Mouse (Mus musculus): Measurements from ENCODE around the gene Tmtc2. TPM values are rescaled to one million over a fixed set of nuclear protein-coding genes. Genes with fewer than 3 reads are reported as not detected.
"Not testable (repeated sequence)": the region's sequence is repeated elsewhere in the genome, so short reads cannot be mapped to it uniquely, and the experiment has no call there.

Gene Tmtc2
- polyA plus RNA-seq, 1 experiment: 0.55 TPM

- no peak overlapping the region for H3K27ac ChIP-seq (ENCODE audit: insufficient read depth, low read length)
- H3K4me3 ChIP-seq (ENCODE audit: extremely low read depth, insufficient read depth, insufficient read length): no peak overlapping the region
- H3K4me1 ChIP-seq (ENCODE audit: control insufficient read depth, insufficient read depth, insufficient read length): no peaks in the 10 kb centered on the region
- no peaks in the 10 kb centered on the region for H3K27me3 ChIP-seq (ENCODE audit: control insufficient read depth, insufficient read depth, low read length)
- WGBS: 93% methylated on average over 3 of the region's 3 CpGs
- no peaks in the 10 kb centered on the region for H3K36me3 ChIP-seq (ENCODE audit: control insufficient read depth, insufficient read depth, low read length)
- no peak for DNase-seq (ENCODE audit: low read depth in 1 of 2, low spot score in 2 of 2)
- TF ChIP-seq POLR2A (IDR thresholded peaks at IDR 0.05; ENCODE audit: low read depth, low read length) (no peak), CTCF (IDR thresholded peaks at IDR 0.05; ENCODE audit: extremely low read depth, insufficient read depth, insufficient read length, insufficient replicate concordance) (no peak)
Observed at GRCm38 (mm10) chr10:105287575-105287974, 286.7 kb downstream of the Tmtc2 start.

GRCm38 (mm10) chr10:105287064-105287463 is 287.2 kb downstream of the Tmtc2 start:
- Histone ChIP-seq H3K27me3 (ENCODE audit: control insufficient read depth, insufficient read depth, low read length) (no peaks in the 10 kb centered on the region), H3K36me3 (ENCODE audit: control insufficient read depth, insufficient read depth, low read length) (no peaks in the 10 kb centered on the region), H3K4me3 (ENCODE audit: extremely low read depth, insufficient read depth, insufficient read length) (no peak overlapping the region), H3K27ac (ENCODE audit: insufficient read depth, low read length) (no peak overlapping the region), H3K4me1 (ENCODE audit: control insufficient read depth, insufficient read depth, insufficient read length) (no peaks in the 10 kb centered on the region)
- DNase-seq (ENCODE audit: low read depth in 1 of 2, low spot score in 2 of 2): no peak
- 87% methylated on average over 7 of the region's 7 CpGs for WGBS
- no peak for TF ChIP-seq POLR2A (IDR thresholded peaks at IDR 0.05; ENCODE audit: low read depth, low read length)
- no peak for TF ChIP-seq CTCF (IDR thresholded peaks at IDR 0.05; ENCODE audit: extremely low read depth, insufficient read depth, insufficient read length, insufficient replicate concordance)

- Histone ChIP-seq H3K27ac (ENCODE audit: insufficient read depth, low read length) (no peak overlapping the region), H3K27me3 (ENCODE audit: control insufficient read depth, insufficient read depth, low read length) (no peaks in the 10 kb centered on the region), H3K36me3 (ENCODE audit: control insufficient read depth, insufficient read depth, low read length) (no peaks in the 10 kb centered on the region), H3K4me1 (ENCODE audit: control insufficient read depth, insufficient read depth, insufficient read length) (no peaks in the 10 kb centered on the region), H3K4me3 (ENCODE audit: extremely low read depth, insufficient read depth, insufficient read length) (no peak overlapping the region)
- TF ChIP-seq CTCF (IDR thresholded peaks at IDR 0.05; ENCODE audit: extremely low read depth, insufficient read depth, insufficient read length, insufficient replicate concordance) (no peak), POLR2A (IDR thresholded peaks at IDR 0.05; ENCODE audit: low read depth, low read length) (no peak)
- DNase-seq (ENCODE audit: low read depth in 1 of 2, low spot score in 2 of 2): no peak
- WGBS: 86% methylated on average over 2 of the region's 2 CpGs
Observed at GRCm38 (mm10) chr10:105286221-105286620, 288.0 kb downstream of the Tmtc2 start.

- Histone ChIP-seq H3K36me3 (ENCODE audit: control insufficient read depth, insufficient read depth, low read length) (no peaks in the 10 kb centered on the region), H3K4me1 (ENCODE audit: control insufficient read depth, insufficient read depth, insufficient read length) (no peaks in the 10 kb centered on the region), H3K27me3 (ENCODE audit: control insufficient read depth, insufficient read depth, low read length) (no peaks in the 10 kb centered on the region), H3K27ac (ENCODE audit: insufficient read depth, low read length) (no peak overlapping the region), H3K4me3 (ENCODE audit: extremely low read depth, insufficient read depth, insufficient read length) (no peak overlapping the region)
- 87% methylated on average over 6 of the region's 6 CpGs for WGBS
- no peak for DNase-seq (ENCODE audit: low read depth in 1 of 2, low spot score in 2 of 2)
- no peak for TF ChIP-seq POLR2A (IDR thresholded peaks at IDR 0.05; ENCODE audit: low read depth, low read length)
- no peak for TF ChIP-seq CTCF (IDR thresholded peaks at IDR 0.05; ENCODE audit: extremely low read depth, insufficient read depth, insufficient read length, insufficient replicate concordance)
Observed at GRCm38 (mm10) chr10:105284171-105284570, 290.1 kb downstream of the Tmtc2 start.

GRCm38 (mm10) chr10:105280933-105281332 is 293.3 kb downstream of the Tmtc2 start:
- WGBS: 81% methylated on average over 3 of the region's 3 CpGs
- Histone ChIP-seq H3K4me1 (ENCODE audit: control insufficient read depth, insufficient read depth, insufficient read length) (no peaks in the 10 kb centered on the region), H3K36me3 (ENCODE audit: control insufficient read depth, insufficient read depth, low read length) (no peaks in the 10 kb centered on the region), H3K27ac (ENCODE audit: insufficient read depth, low read length) (no peak overlapping the region), H3K27me3 (ENCODE audit: control insufficient read depth, insufficient read depth, low read length) (no peaks in the 10 kb centered on the region), H3K4me3 (ENCODE audit: extremely low read depth, insufficient read depth, insufficient read length) (no peak overlapping the region)
- DNase-seq (ENCODE audit: low read depth in 1 of 2, low spot score in 2 of 2): no peak
- TF ChIP-seq CTCF (IDR thresholded peaks at IDR 0.05; ENCODE audit: extremely low read depth, insufficient read depth, insufficient read length, insufficient replicate concordance) (no peak), POLR2A (IDR thresholded peaks at IDR 0.05; ENCODE audit: low read depth, low read length) (no peak)

- WGBS: 87% methylated on average over 3 of the region's 3 CpGs
- Histone ChIP-seq H3K27ac (ENCODE audit: insufficient read depth, low read length) (no peak overlapping the region), H3K36me3 (ENCODE audit: control insufficient read depth, insufficient read depth, low read length) (no peaks in the 10 kb centered on the region), H3K4me1 (ENCODE audit: control insufficient read depth, insufficient read depth, insufficient read length) (no peaks in the 10 kb centered on the region), H3K4me3 (ENCODE audit: extremely low read depth, insufficient read depth, insufficient read length) (no peak overlapping the region), H3K27me3 (ENCODE audit: control insufficient read depth, insufficient read depth, low read length) (no peaks in the 10 kb centered on the region)
- no peak for DNase-seq (ENCODE audit: low read depth in 1 of 2, low spot score in 2 of 2)
- TF ChIP-seq CTCF (IDR thresholded peaks at IDR 0.05; ENCODE audit: extremely low read depth, insufficient read depth, insufficient read length, insufficient replicate concordance) (no peak), POLR2A (IDR thresholded peaks at IDR 0.05; ENCODE audit: low read depth, low read length) (no peak)
Observed at GRCm38 (mm10) chr10:105260053-105260452, 314.2 kb downstream of the Tmtc2 start.

GRCm38 (mm10) chr10:105238291-105238690 is 336.0 kb downstream of the Tmtc2 start:
- WGBS: 80% methylated on average over 22 of the region's 22 CpGs
- not testable (repeated sequence) for H3K4me3 ChIP-seq (ENCODE audit: extremely low read depth, insufficient read depth, insufficient read length); H3K27ac ChIP-seq (ENCODE audit: insufficient read depth, low read length); H3K36me3 ChIP-seq (ENCODE audit: control insufficient read depth, insufficient read depth, low read length); H3K27me3 ChIP-seq (ENCODE audit: control insufficient read depth, insufficient read depth, low read length); H3K4me1 ChIP-seq (ENCODE audit: control insufficient read depth, insufficient read depth, insufficient read length)
- peak; percentile 13 to 22 for DNase-seq (ENCODE audit: low read depth in 1 of 2, low spot score in 2 of 2)

Data from spleen, adult 2 months (tissue).